Mouse (Mus musculus) stomach, embryonic 16.5 days (tissue): ENCODE results near the gene Llgl1. TPM values are rescaled to one million over a fixed set of nuclear protein-coding genes. Genes with fewer than 3 reads are reported as not detected.

Experiments used
- ATAC-seq: fragments of 200-750 bp; cut with Nextera tagmentation; 2 replicates; pipeline ENCODE4 v1.8.0; 2017; ENCODE audit warnings: moderate number of reproducible peaks, moderate TSS enrichment; ENCODE audit not compliant: insufficient read depth, low FRiP score
- H3K27ac ChIP-seq: fragments of 300-500 bp; sonication (generic); 2 replicates; pipeline ENCODE4 v1.5.1; 2014; ENCODE audit warnings: low read length
- H3K27me3 ChIP-seq: fragments of 300-500 bp; sonication (generic); 2 replicates; pipeline ENCODE4 v1.6.1; 2014; ENCODE audit warnings: low read length, control low read depth, mixed read lengths; ENCODE audit not compliant: control insufficient read depth, insufficient read depth
- H3K36me3 ChIP-seq: fragments of 300-500 bp; sonication (generic); 2 replicates; pipeline ENCODE4 v1.6.1; 2014; ENCODE audit warnings: low read length; ENCODE audit not compliant: control insufficient read depth, insufficient read depth
- H3K4me1 ChIP-seq: fragments of 300-500 bp; sonication (generic); 2 replicates; pipeline ENCODE4 v1.6.1; 2014; ENCODE audit warnings: low read length, control low read depth, mixed read lengths; ENCODE audit not compliant: control insufficient read depth, insufficient read depth
- H3K4me2 ChIP-seq: fragments of 300-500 bp; sonication (generic); 2 replicates; pipeline ENCODE4 v1.6.1; 2014; ENCODE audit warnings: low read depth, low read length, mixed read lengths
- H3K4me3 ChIP-seq: fragments of 300-500 bp; sonication (generic); replicated peaks from 2 replicates; pipeline ENCODE4 v1.5.1; 2014; ENCODE audit warnings: mild to moderate bottlenecking, low read length
- H3K9ac ChIP-seq: fragments of 300-500 bp; sonication (generic); 2 replicates; pipeline ENCODE4 v1.6.1; 2014; ENCODE audit warnings: low read length
- H3K9me3 ChIP-seq: fragments of 300-500 bp; sonication (generic); replicated peaks from 2 replicates; pipeline ENCODE4 v1.6.1; 2016; ENCODE audit warnings: low read length, control low read depth; ENCODE audit not compliant: control insufficient read depth
- WGBS: fragments of 180-500 bp; shearing (Covaris S2); extraction: QIAGEN DNeasy Blood & Tissue Kit; methylation state at CpG from one replicate; pipeline ENCODE4 v1.1.7; 2014; 5-methylcytosine and 5-hydroxymethylcytosine counted together
- polyA plus RNA-seq: library from polyadenylated mRNA; unstranded; fragments of >200 nt; fragmentation: Nextera tagmentation; extraction: Ambion mirVana; gene quantifications from 2 replicates; pipeline ENCODE4 v1.2.1, GENCODE M21; 2015

Llgl1 gene
- polyA plus RNA-seq, 1 experiment from 2014 or later: 43.2 TPM

DNA sequence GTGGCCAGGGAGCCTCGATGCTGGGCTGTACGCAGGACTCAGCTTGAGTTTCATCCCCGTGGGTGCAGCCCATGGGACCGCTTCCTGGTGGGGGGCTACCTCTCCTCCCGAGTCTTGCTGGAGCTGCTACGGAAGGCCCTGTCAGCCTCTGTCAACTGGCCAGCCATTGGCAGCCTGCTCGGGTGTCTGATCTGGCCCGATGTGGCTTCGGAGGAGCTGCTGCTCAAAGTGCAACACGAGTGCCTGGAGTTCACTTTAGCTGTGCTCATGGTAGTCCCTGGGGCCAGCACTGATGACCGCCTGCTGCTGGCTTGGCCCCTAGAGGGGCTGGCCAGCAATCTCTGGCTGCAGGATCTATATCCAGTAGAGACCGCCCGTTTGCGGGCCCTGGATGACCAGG is 31.7 kb downstream of the Llgl1 start:
- Histone ChIP-seq H3K4me1 (peaks cover 18% of the 10 kb centered on the region), H3K36me3 (no peaks in the 10 kb centered on the region), H3K9me3 (no peaks in the 10 kb centered on the region), H3K9ac (no peak overlapping the region), H3K4me3 (no peak overlapping the region), H3K27me3 (no peaks in the 10 kb centered on the region), H3K4me2 (no peak overlapping the region), H3K27ac (no peak overlapping the region)
- WGBS: 89% methylated on average over 14 of the region's 14 CpGs
- ATAC-seq: no peak

- Histone ChIP-seq H3K9me3 (no peaks in the 10 kb centered on the region), H3K36me3 (no peaks in the 10 kb centered on the region; the same call in 1 of the 2 replicates), H3K4me2 (no peak overlapping the region), H3K4me1 (peaks cover 1% of the 10 kb centered on the region; the same call in 1 of the 2 replicates), H3K9ac (no peak overlapping the region), H3K27ac (no peak overlapping the region), H3K4me3 (no peak overlapping the region), H3K27me3 (no peaks in the 10 kb centered on the region)
- ATAC-seq: no peak
- 64% methylated on average over 2 of the region's 2 CpGs for WGBS
Measured at GRCm38 (mm10) chr11:60734206-60734605, 34.7 kb downstream of the Llgl1 start.

GRCm38 (mm10) chr11:60735191-60735590 is 35.7 kb downstream of the Llgl1 start:
- H3K4me1 ChIP-seq: no peaks in the 10 kb centered on the region
- no peaks in the 10 kb centered on the region; the same call in 1 of the 2 replicates for H3K36me3 ChIP-seq
- no peak overlapping the region for H3K27ac ChIP-seq
- ATAC-seq: no peak
- no peak overlapping the region for H3K9ac ChIP-seq
- no peak overlapping the region for H3K4me3 ChIP-seq
- no peaks in the 10 kb centered on the region for H3K9me3 ChIP-seq
- no peak overlapping the region for H3K4me2 ChIP-seq
- H3K27me3 ChIP-seq: no peaks in the 10 kb centered on the region
- 71% methylated on average over 5 of the region's 5 CpGs for WGBS

- ATAC-seq: no peak
- no peaks in the 10 kb centered on the region for H3K27me3 ChIP-seq
- H3K27ac ChIP-seq: no peak overlapping the region
- H3K4me2 ChIP-seq: no peak overlapping the region
- H3K4me3 ChIP-seq: no peak overlapping the region
- H3K4me1 ChIP-seq: no peaks in the 10 kb centered on the region
- H3K36me3 ChIP-seq: no peaks in the 10 kb centered on the region; the same call in 1 of the 2 replicates
- no peak overlapping the region for H3K9ac ChIP-seq
- H3K9me3 ChIP-seq: no peaks in the 10 kb centered on the region
- 81% methylated on average over 3 of the region's 3 CpGs for WGBS
Measured at GRCm38 (mm10) chr11:60736491-60736890, 37.0 kb downstream of the Llgl1 start.

DNA sequence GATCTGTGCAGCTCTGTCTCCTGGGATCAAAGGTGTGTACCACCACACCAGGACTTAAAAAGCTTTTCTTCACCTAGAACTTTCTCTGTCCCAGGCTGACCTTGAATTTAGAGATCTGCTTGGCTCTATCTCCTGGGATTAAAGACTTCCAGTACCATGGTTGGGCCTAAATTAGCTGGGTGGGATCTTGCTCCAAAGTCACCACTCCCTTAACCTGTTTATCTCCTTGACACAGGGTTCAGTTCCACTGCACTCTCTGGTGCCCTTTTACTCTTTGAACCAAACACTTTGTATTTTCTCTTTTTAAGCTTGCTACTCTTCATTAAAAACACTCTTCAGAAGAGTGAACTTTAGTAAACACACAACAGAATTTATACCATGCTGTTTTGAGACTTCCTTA is 37.9 kb downstream of the Llgl1 start:
- Histone ChIP-seq H3K4me3 (no peak overlapping the region), H3K27me3 (no peaks in the 10 kb centered on the region), H3K9ac (no peak overlapping the region), H3K4me1 (no peaks in the 10 kb centered on the region), H3K36me3 (peaks cover 1% of the 10 kb centered on the region; the same call in 1 of the 2 replicates), H3K27ac (no peak overlapping the region), H3K9me3 (no peaks in the 10 kb centered on the region), H3K4me2 (no peak overlapping the region)
- no peak for ATAC-seq

DNA sequence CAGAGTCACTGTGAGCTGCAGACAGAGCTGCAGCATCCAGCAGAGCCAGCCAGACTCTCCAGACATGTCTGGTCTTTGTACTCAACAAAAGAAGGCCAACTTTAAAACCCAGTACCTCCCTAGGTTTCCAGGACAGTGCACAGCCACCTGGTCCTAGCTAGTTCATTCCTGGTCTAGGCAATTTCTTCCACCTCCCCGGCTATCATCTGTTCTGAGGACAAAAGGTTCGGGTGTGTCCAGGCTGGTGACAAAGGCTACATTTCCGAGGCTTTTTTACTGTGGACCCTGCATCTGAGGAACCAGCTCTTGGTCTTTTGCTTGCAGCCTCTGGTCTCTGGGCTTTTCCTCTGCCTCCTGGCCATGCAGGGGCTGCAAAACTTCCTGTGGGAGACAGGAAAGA is 40.8 kb downstream of the Llgl1 start:
- Histone ChIP-seq H3K27me3 (no peaks in the 10 kb centered on the region), H3K9ac (no peak overlapping the region), H3K9me3 (no peaks in the 10 kb centered on the region), H3K4me1 (no peaks in the 10 kb centered on the region), H3K27ac (no peak overlapping the region), H3K36me3 (peaks cover 9% of the 10 kb centered on the region; the same call in 1 of the 2 replicates), H3K4me2 (no peak overlapping the region), H3K4me3 (no peak overlapping the region)
- 74% methylated on average over 3 of the region's 3 CpGs for WGBS
- ATAC-seq: no peak

GRCm38 (mm10) chr11:60755570-60755969 is 56.0 kb downstream of the Llgl1 start:
- no peak overlapping the region for H3K9ac ChIP-seq
- H3K9me3 ChIP-seq: no peaks in the 10 kb centered on the region
- no peaks in the 10 kb centered on the region for H3K4me1 ChIP-seq
- no peak for ATAC-seq
- H3K27ac ChIP-seq: no peak overlapping the region
- peaks cover 8% of the 10 kb centered on the region; the same call in 1 of the 2 replicates for H3K36me3 ChIP-seq
- H3K4me2 ChIP-seq: no peak overlapping the region
- no peak overlapping the region for H3K4me3 ChIP-seq
- WGBS: 82% methylated on average over 7 of the region's 7 CpGs
- no peaks in the 10 kb centered on the region for H3K27me3 ChIP-seq

- ATAC-seq: no peak
- peaks cover 11% of the 10 kb centered on the region; the same call in 1 of the 2 replicates for H3K36me3 ChIP-seq
Measured at GRCm38 (mm10) chr11:60761681-60762080, 62.2 kb downstream of the Llgl1 start.

More at GRCm38 (mm10) chr11:60761681-60762080, 62.2 kb downstream of the Llgl1 start:
- Histone ChIP-seq H3K27me3 (no peaks in the 10 kb centered on the region), H3K27ac (no peak overlapping the region), H3K4me3 (no peak overlapping the region), H3K4me2 (no peak overlapping the region), H3K9me3 (no peaks in the 10 kb centered on the region), H3K9ac (no peak overlapping the region), H3K4me1 (no peaks in the 10 kb centered on the region)
- 86% methylated on average over 3 of the region's 3 CpGs for WGBS
